Mouse (Mus musculus): Measurements from ENCODE around the gene Gm30083. TPM values are rescaled to one million over a fixed set of nuclear protein-coding genes. Genes with fewer than 3 reads are reported as not detected.

The Gm30083 gene
- polyA plus RNA-seq, 1 experiment, result 30.6 TPM

DNA sequence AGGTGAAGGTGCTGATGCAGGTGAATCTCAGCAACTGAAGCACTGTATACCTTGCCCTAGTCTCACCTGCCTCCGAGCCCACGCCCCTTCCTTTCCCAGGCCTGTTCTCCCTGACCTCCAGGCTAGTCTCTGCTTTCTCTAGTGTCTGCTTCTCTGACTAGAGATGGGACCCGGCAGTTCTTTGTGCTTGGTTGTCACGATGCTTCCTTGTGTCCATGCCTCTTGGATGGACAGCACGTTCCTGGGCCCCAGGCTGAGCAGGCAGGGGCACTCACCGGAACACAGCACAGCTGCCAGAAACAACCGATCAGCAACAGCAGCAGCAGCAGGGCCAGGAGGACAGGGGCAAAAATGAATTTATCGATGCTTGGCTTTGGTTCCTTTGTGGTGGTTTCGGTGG, 21.9 kb downstream of the Gm30083 start:
- no peak overlapping the region for H3K4me3 ChIP-seq (ENCODE audit: control insufficient read depth, low read depth, low read length)
- no peaks in the 10 kb centered on the region for H3K36me3 ChIP-seq (ENCODE audit: control insufficient read depth, insufficient read depth, low read length)
- H3K4me1 ChIP-seq (ENCODE audit: control insufficient read depth, insufficient read depth, low read length), result no peaks in the 10 kb centered on the region
- no peak overlapping the region for H3K27ac ChIP-seq (ENCODE audit: control insufficient read depth, insufficient read depth, low read depth, low read length)
- H3K27me3 ChIP-seq (ENCODE audit: control insufficient read depth, insufficient read depth, low read length), result no peaks in the 10 kb centered on the region
- TF ChIP-seq CTCF (IDR thresholded peaks at IDR 0.05; ENCODE audit: control insufficient read depth, insufficient read depth, insufficient replicate concordance, low read depth, low read length) (no peak), POLR2A (IDR thresholded peaks at IDR 0.05; ENCODE audit: control insufficient read depth, low read depth, low read length) (no peak)

- no peaks in the 10 kb centered on the region for H3K27me3 ChIP-seq (ENCODE audit: control insufficient read depth, insufficient read depth, low read length)
- H3K4me3 ChIP-seq (ENCODE audit: control insufficient read depth, low read depth, low read length), result no peak overlapping the region
- TF ChIP-seq CTCF (IDR thresholded peaks at IDR 0.05; ENCODE audit: control insufficient read depth, insufficient read depth, insufficient replicate concordance, low read depth, low read length), result no peak
- no peak for TF ChIP-seq POLR2A (IDR thresholded peaks at IDR 0.05; ENCODE audit: control insufficient read depth, low read depth, low read length)
- H3K36me3 ChIP-seq (ENCODE audit: control insufficient read depth, insufficient read depth, low read length), result no peaks in the 10 kb centered on the region
- H3K4me1 ChIP-seq (ENCODE audit: control insufficient read depth, insufficient read depth, low read length), result no peaks in the 10 kb centered on the region
- H3K27ac ChIP-seq (ENCODE audit: control insufficient read depth, insufficient read depth, low read depth, low read length), result no peak overlapping the region
Measured at GRCm38 (mm10) chr14:33991971-33992370, 23.0 kb downstream of the Gm30083 start.

- Histone ChIP-seq H3K4me1 (ENCODE audit: control insufficient read depth, insufficient read depth, low read length) (no peaks in the 10 kb centered on the region), H3K27me3 (ENCODE audit: control insufficient read depth, insufficient read depth, low read length) (no peaks in the 10 kb centered on the region), H3K27ac (ENCODE audit: control insufficient read depth, insufficient read depth, low read depth, low read length) (no peak overlapping the region), H3K36me3 (ENCODE audit: control insufficient read depth, insufficient read depth, low read length) (no peaks in the 10 kb centered on the region), H3K4me3 (ENCODE audit: control insufficient read depth, low read depth, low read length) (no peak overlapping the region)
- no peak for TF ChIP-seq POLR2A (IDR thresholded peaks at IDR 0.05; ENCODE audit: control insufficient read depth, low read depth, low read length)
- no peak for TF ChIP-seq CTCF (IDR thresholded peaks at IDR 0.05; ENCODE audit: control insufficient read depth, insufficient read depth, insufficient replicate concordance, low read depth, low read length)
Measured at GRCm38 (mm10) chr14:33989201-33989600, 25.8 kb downstream of the Gm30083 start.

DNA sequence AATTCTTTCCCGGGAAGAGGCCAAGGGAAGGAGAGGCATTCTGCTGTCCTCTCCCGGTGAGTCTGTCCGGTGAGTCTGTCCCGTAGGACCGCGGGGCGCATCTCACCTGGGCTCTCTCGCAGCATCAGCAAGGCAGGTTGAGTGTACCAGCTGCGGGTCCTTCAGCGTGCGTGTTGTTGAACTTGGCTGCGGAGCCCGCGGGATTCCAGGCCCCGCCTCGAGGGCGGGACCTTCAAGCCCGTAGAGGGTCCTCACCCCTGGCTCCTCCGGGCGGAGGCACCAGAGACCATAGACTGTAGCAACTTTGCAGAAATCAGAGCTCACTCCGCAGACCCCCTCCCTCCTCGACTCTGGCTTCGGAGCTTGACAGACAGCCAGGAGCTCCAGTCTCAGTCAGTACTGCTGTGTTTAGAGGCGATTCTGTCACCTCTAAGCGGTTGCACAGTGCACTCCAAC, 36.4 kb downstream of the Gm30083 start, which contains the start of gene Zfp488:
TSS of gene Zfp488 (minus strand) at position 161 of the 456 bp plus-strand sequence.
- H3K4me3 ChIP-seq (ENCODE audit: control insufficient read depth, low read depth, low read length), result peak within 1 kb of the TSS; percentile 69
- peaks cover 4% of the 10 kb centered on the region for H3K4me1 ChIP-seq (ENCODE audit: control insufficient read depth, insufficient read depth, low read length)
- H3K36me3 ChIP-seq (ENCODE audit: control insufficient read depth, insufficient read depth, low read length), result no peaks in the 10 kb centered on the region
- no peak within 1 kb of the TSS for H3K27ac ChIP-seq (ENCODE audit: control insufficient read depth, insufficient read depth, low read depth, low read length)
- TF ChIP-seq CTCF (IDR thresholded peaks at IDR 0.05; ENCODE audit: control insufficient read depth, insufficient read depth, insufficient replicate concordance, low read depth, low read length) (no peak), POLR2A (IDR thresholded peaks at IDR 0.05; ENCODE audit: control insufficient read depth, low read depth, low read length) (no peak)
- no peaks in the 10 kb centered on the region for H3K27me3 ChIP-seq (ENCODE audit: control insufficient read depth, insufficient read depth, low read length)

- Histone ChIP-seq H3K4me3 (ENCODE audit: control insufficient read depth, low read depth, low read length) (no peak overlapping the region), H3K36me3 (ENCODE audit: control insufficient read depth, insufficient read depth, low read length) (no peaks in the 10 kb centered on the region), H3K4me1 (ENCODE audit: control insufficient read depth, insufficient read depth, low read length) (peaks cover 4% of the 10 kb centered on the region), H3K27ac (ENCODE audit: control insufficient read depth, insufficient read depth, low read depth, low read length) (no peak overlapping the region), H3K27me3 (ENCODE audit: control insufficient read depth, insufficient read depth, low read length) (no peaks in the 10 kb centered on the region)
- TF ChIP-seq POLR2A (IDR thresholded peaks at IDR 0.05; ENCODE audit: control insufficient read depth, low read depth, low read length) (no peak), CTCF (IDR thresholded peaks at IDR 0.05; ENCODE audit: control insufficient read depth, insufficient read depth, insufficient replicate concordance, low read depth, low read length) (no peak)
Measured at GRCm38 (mm10) chr14:33977748-33978147, 37.2 kb downstream of the Gm30083 start.

- Histone ChIP-seq H3K36me3 (ENCODE audit: control insufficient read depth, insufficient read depth, low read length) (no peaks in the 10 kb centered on the region), H3K27ac (ENCODE audit: control insufficient read depth, insufficient read depth, low read depth, low read length) (no peak overlapping the region), H3K4me3 (ENCODE audit: control insufficient read depth, low read depth, low read length) (no peak overlapping the region), H3K4me1 (ENCODE audit: control insufficient read depth, insufficient read depth, low read length) (peaks cover 4% of the 10 kb centered on the region), H3K27me3 (ENCODE audit: control insufficient read depth, insufficient read depth, low read length) (no peaks in the 10 kb centered on the region)
- TF ChIP-seq CTCF (IDR thresholded peaks at IDR 0.05; ENCODE audit: control insufficient read depth, insufficient read depth, insufficient replicate concordance, low read depth, low read length), result no peak
- TF ChIP-seq POLR2A (IDR thresholded peaks at IDR 0.05; ENCODE audit: control insufficient read depth, low read depth, low read length), result no peak
Measured at GRCm38 (mm10) chr14:33974752-33975151, 40.2 kb downstream of the Gm30083 start.

DNA sequence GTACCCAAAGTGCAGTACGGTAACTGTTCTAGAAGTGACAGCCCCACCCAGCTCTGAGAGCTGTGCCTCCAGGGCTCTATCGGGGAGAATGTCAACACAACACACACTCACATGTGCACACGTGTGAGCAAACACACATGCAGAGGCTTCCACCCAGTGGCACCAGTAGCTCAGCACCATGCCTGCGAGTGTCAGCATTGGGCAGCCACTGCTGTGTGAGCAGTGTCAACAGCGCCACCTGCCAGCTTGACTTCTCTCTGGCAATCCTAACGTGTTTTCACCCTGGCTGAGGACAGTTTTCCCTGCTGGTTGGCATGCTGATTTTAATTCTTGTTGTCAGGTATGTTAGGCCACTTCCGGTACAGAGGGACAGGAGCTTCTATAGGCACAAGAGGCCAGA, 42.3 kb downstream of the Gm30083 start:
- no peaks in the 10 kb centered on the region for H3K36me3 ChIP-seq (ENCODE audit: control insufficient read depth, insufficient read depth, low read length)
- H3K27me3 ChIP-seq (ENCODE audit: control insufficient read depth, insufficient read depth, low read length), result no peaks in the 10 kb centered on the region
- TF ChIP-seq POLR2A (IDR thresholded peaks at IDR 0.05; ENCODE audit: control insufficient read depth, low read depth, low read length), result no peak
- TF ChIP-seq CTCF (IDR thresholded peaks at IDR 0.05; ENCODE audit: control insufficient read depth, insufficient read depth, insufficient replicate concordance, low read depth, low read length), result no peak; the same call in 1 of the 2 replicates
- no peak overlapping the region for H3K27ac ChIP-seq (ENCODE audit: control insufficient read depth, insufficient read depth, low read depth, low read length)
- H3K4me3 ChIP-seq (ENCODE audit: control insufficient read depth, low read depth, low read length), result no peak overlapping the region
- no peaks in the 10 kb centered on the region for H3K4me1 ChIP-seq (ENCODE audit: control insufficient read depth, insufficient read depth, low read length)

DNA sequence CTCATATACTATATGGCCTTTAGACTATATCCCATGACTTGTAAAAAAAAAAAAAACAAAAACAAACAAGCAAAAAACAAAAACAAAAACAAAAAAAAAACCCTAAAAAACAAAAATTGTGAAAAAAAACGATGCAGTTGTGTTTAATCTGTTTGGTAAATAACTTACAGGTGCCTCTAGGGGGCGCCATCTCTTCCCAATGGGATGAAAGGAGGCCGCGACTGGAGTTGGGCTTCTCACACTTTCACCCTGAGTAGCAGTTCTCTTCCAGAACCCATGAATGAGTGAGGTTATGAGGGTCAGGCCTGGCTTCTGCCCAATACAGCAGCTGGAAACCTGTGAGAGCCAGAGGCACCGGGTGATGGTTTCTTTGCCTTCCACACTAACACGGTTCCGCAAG, 49.3 kb downstream of the Gm30083 start:
- peak overlapping the region; percentile 76 for H3K4me3 ChIP-seq (ENCODE audit: control insufficient read depth, low read depth, low read length)
- TF ChIP-seq POLR2A (IDR thresholded peaks at IDR 0.05; ENCODE audit: control insufficient read depth, low read depth, low read length), result no peak
- peak; percentile 61 for TF ChIP-seq CTCF (IDR thresholded peaks at IDR 0.05; ENCODE audit: control insufficient read depth, insufficient read depth, insufficient replicate concordance, low read depth, low read length)
- no peak overlapping the region for H3K27ac ChIP-seq (ENCODE audit: control insufficient read depth, insufficient read depth, low read depth, low read length)

More for the DNA sequence above, 49.3 kb downstream of the Gm30083 start:
- H3K4me1 ChIP-seq (ENCODE audit: control insufficient read depth, insufficient read depth, low read length), result peaks cover 6% of the 10 kb centered on the region
- H3K36me3 ChIP-seq (ENCODE audit: control insufficient read depth, insufficient read depth, low read length), result no peaks in the 10 kb centered on the region
- H3K27me3 ChIP-seq (ENCODE audit: control insufficient read depth, insufficient read depth, low read length), result no peaks in the 10 kb centered on the region
